Mouse (Mus musculus) right cerebral cortex, postnatal 25 days (tissue): ENCODE data around the gene Stard13.

Experiments used
- DNase-seq: peaks from one replicate; pipeline ENCODE4 v3.0.0; 2022

Stard13 gene

DNA sequence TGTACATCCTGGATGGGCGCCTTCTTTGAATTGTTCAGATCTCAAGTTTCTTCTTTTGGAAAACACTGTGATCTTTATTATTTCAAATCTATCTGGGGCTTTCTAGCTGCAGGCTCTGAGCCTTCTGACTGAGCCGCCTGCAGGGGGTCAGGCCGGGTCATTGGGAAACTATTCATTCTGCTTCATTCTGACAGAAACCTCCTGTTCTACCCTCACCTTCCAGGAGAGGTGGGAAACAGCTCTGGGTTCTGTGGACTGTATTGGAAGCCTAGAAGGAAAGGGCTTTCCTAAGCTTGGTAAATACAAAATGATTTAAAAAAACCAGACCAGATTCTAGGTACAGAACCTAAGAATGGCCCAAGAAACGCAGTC lies 178.9 kb downstream of the Stard13 start:
- no peak for DNase-seq

DNA sequence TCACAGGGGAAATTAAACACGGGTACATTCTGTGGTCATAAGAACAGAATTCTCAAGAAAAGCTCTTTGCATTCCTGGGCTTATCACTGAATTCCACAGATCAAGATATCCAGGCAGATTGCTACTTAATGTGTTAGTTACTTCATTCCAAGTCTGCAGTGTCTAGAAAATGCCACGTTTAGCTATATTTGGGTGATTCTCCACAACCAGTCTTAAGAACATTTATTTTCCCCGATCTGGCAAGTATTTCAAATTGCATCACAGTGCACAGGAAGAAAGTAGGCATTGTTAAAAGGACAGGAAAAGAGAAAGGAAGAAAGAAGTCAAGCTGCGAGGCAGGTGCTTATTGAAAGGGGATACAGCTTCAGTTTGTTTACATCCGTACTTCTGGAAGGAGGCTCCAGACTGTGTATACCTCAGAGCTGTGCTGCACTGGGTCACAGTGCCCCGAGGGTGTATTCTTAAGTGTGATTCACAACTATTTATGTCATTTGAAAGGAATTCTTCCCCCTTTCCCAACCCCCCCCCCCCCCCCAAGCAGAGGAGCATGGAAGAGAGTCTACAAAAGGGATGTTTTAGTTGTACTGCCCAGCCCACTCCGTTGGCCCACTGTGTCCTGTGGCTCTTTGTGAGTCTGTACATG lies 179.4 kb downstream of the Stard13 start:
- no peak for DNase-seq

DNA sequence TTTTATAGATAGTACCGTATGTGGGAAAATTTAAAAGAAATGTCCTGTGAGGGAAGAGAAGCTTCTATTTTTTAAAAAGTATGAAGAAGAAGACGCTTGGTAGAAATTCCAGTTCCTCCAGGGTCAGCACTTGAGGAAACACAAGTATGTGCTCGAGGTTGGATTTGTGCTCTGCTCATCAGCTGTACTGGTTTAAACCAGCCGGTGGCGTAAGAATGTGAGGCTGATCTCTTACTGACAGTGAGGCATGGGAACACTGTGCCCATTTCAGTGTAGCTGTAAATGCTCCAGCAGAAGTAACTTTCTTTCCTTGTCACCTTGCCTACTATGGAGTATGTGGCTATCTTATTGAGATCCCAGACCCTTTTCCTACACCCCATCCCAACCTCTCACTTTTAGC lies 180.4 kb downstream of the Stard13 start:
- no peak for DNase-seq

DNA sequence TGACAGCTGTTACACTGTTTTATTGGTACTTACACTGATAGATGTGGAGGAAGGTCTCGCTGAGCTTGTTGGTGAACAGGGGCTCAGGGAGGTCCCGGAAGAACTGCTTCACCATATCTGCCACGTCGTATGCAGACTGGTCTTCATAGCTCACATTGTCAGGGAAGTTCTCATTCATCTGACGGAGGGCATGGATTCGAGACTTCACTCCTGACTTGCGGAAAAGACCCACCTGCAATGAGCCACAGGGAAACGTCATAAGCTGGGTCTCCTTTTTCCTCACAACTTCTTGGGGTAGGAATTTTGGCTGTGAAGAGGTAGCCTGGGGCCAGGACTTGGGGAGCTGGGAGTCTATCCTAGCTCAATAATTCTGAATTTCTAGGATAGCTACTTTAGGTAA lies 181.3 kb downstream of the Stard13 start:
- no peak for DNase-seq

DNA sequence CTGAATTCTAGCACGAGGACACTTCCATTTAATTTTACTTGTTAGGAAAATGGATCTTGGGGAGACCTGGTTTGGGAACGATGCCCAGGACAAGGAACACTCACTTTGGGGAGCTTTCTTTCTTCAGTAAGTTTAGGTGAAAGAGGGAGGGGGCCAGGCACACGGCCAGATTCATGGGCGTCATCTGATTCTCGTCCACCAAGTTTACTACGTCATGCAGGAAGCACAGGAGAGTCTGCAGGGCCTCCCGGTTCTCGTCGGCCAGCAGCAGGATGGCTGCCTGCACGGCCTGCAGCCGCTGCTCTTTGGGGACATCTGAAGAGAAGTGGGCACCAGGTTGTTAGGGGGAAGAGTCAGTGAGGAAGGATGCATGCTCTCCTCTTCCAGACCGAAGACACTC lies 186.1 kb downstream of the Stard13 start:
- DNase-seq: no peak

DNA sequence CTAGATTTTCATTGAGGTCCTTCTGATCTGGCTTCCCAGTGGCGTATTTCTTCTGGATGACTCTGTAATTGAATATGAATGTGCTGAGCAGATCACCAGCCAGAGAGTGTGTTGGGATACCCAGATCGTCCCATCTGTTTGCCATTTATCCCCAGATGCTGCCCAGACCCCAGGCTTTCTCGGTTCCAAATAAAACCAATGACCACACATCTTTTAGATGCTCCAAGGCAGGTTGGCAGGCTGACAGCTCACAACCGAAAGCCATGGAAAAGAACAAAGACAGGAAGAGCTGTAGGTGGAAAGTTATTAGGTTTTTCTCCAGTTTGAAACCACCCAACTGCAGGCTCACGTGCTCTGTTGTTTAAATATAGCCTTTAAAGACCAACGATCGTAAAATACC lies 186.7 kb downstream of the Stard13 start:
- DNase-seq: no peak

DNA sequence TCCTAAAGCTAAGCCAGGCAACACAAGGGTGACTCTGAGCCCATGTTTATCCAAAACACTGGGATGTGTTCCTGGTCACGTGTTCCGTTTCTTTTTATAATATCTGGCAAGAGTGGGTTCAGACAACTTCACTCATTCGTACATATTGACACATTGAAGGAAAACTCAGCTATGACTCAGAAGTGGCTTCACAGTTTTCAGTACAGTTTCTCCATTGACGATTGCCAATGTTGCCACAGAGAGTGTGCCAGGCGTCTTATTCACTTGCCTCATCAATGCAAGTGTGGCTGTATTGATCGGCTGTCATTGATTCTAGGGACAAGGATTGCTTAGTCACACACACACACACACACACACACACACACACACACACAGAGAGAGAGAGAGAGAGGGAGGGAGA lies 187.5 kb downstream of the Stard13 start:
- DNase-seq: no peak

DNA sequence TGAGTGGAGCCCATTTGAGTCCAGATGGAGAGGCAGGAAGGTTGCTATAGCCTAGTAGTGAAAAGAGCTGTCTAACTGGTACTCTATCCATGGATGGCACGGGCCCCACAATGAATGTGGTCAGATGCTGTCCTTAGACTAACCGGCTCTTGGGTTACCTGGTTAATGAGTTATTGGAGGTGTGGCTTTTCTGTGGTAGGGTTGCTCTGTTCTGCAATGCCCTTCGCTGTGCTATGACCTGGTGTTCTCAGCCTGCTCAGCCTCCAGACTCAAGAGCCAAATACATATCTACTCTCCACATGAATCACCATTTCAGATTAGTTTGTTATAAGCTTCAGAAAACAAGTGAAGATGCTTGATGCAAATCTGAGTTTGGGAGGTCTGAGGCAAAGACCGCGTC lies 190.7 kb downstream of the Stard13 start:
- DNase-seq: no peak

DNA sequence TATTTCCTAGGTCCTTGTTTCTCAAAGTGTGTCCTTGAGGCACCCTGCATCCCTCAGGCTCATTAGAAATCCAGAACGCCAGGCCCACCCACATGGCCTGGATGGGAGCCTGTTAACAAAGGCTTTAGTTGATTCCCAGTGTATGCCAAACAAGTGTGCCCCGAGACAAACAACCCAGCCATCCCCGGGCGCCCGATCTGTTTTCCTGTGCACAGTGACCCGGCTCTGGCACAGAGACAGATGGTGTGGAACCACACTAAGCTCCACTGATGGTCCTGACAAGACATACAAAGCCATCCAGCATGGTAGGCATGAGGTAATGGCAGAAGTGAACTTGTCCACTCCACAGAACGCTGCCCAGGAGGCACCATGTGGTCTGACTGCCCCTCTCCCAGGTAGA lies 195.8 kb downstream of the Stard13 start:
- DNase-seq: no peak

DNA sequence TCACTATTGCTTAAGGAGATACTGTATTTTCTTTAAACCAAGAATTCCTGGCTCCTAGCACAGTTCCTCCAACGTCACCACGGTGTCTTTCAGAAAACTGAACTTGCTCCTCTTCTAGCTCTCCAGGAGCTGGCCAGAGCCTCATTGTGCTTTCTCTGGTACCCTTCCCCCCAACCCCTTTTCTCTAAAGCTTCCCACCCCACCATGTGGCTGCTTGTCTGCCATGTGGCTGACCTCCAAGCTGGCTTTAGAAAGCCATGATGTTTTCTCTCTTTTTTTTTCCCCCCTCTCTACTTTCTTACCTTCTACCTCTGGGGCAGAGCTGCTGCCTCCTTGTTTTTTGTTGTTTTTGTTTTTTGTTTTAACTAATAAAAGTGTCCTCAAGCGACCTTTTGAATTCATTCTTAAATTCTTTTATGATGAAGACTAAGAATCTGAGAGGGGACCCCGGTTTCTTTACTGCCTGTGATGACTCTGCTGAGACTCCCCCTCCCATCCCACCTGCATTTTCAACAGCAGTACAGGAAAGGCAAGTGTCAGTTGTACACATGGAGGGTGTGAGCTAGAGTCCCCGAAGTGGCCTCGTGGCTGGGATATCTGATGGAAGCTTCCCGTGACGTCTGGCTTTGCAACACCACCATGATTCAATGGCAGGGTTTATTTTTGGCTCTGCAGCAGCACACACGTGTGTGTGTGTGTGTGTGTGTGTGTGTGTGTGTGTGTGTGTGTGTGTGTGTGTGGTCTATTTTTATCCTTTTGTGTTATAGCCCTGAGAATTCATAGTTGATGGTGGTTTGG lies 198.7 kb downstream of the Stard13 start:
- DNase-seq: no peak

DNA sequence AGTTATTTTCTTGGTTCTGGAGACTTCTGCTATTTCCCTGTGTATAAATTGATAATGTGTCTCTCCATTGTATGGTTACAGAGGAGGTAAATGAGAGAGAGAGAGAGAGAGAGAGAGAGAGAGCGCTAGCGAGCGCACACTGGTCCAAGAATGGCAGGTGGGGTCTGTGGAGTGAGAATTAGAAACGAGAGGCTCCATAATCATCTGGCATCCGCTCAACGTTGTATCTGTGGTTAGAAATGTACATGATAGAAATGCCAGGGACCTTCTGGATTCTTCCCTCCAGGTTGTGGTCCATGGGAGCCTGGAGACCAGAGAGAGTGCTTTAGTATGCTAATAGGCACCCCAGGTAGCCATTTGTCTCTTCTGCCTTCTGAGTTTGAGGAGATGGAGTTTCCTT lies 204.7 kb downstream of the Stard13 start:
- no peak for DNase-seq

DNA sequence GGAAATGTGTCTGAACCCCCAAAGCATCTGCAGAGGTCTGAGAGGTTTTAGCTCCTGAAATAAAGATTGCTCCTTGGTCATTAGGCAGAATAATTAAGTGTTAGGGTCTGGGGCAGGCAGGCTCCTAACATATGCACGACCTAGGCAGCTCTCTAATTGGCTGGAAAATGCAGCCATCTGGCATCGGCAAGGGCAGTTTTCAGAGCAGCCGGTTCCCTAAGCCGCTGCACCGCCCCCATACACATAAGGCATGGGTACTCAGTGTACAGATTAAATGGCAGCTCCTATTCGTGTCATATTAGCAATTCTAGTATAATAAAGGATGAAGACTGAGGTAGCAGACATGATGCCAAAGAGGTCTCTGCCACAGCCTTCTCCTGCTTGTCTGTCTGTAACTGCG lies 206.5 kb downstream of the Stard13 start:
- no peak for DNase-seq

DNA sequence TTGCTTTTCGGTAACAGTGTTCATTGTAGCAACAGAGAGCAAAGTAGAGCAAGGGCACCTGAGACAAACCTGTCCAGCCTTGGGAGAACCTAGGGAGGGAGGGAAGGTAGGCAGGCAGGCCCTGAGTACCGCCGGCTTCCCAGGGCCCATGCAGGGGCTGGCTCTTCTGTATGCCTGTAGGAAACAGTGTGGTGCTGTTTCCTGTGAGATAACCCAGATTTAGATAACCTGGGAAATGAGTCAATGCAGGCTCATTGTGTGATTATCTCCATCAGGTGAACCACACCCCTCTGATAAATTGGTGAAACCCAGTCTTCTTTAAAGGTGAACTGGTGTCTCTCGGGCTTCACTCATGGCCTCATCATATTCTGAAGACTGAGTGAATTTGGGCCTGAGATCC lies 207.6 kb downstream of the Stard13 start:
- DNase-seq: no peak

DNA sequence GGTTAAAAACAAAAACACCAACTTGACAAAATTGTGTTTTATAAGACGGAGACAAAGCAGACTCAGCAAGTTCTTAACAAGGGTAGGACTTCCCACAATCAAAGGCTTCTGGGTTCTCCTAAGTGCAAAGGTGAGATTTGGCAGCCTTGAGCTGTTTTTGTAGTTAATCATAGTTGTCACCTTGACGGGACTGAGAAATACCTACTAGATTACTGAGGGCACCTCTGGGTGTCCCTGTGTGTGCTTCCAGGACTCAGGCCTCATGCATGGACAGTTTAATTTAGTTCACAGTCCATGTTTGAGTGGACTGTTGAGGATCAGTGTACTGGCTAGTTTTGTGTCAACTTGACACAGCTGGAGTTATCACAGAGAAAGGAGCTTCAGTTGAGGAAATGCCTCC lies 209.2 kb downstream of the Stard13 start:
- DNase-seq: no peak

DNA sequence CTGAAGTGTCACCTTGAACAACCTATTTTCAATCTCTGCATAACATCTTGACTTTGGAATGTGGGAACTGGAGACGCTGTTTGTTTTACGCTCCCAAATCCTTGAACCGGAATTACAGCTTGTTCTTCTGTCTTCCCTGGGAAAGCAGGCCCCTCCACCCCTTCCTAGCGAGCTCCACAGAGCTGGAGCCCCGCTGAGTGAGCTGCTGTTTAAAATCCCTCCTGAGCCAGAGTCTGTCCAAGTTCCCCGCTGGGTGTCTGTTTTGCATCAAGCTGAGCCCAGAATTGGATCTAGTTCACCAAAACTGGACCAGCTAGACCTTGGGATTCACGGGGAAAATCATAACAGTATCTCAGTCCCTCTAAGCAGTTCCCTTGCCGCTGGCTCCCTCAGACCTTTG lies 210.2 kb downstream of the Stard13 start:
- peak; percentile 37 for DNase-seq

DNA sequence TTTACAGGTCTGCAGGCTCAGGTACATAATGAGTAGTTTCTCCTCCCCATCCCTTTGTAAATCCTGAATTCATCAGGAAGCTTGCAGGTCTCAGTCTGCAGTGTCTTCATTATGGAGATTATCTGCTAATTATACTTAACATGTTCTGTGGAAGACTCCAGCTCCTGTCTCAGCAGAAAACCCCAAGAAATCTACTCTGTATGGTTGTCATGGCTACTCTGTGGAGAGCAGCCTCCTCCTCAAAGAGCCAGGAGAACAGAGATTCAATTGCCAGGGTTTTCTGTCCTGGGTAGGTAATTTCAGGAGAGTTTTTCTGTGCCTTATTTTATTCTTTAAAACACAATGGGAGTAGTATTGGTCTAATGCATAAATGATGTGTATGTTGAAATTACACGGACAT lies 210.7 kb downstream of the Stard13 start:
- no peak for DNase-seq

DNA sequence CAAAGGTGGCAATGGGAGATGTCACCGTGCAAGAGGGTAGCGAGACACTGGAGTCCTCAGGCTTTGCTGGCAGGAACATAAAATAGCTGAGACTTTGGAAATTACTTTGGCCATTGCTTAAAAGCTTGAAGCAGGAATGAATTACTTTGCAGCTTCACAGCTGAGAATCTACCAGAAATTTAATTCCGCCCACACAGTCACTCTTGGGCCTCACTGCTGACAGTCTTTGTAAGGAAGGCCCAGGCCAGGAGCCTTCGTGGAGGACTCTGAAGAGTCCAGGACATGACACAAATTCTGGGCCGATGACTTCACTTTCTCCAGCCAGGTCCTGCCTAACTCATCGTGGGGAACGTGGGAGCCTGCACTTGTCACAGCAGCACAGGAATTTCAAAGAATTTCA lies 211.6 kb downstream of the Stard13 start:
- peak; percentile 26 for DNase-seq

DNA sequence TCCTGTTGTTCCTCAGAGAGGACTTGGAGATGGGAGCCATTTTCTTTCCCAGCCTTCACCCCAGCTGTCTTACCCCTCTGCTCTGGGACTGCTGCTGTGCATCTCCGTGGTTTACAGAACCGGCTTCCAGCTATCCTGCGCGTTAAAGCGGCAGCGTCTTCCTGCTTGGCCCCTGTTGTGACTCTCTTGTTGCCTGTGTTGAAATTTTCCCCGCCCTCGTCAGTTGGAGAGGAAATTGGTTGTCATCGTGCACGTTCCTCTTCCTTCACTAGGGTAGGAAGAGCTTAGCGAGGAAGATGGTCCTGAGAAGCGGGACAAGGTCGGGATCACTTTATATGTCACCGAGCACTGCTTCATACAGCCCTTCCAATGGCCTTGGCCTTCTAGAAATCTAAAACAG lies 212.8 kb downstream of the Stard13 start:
- no peak for DNase-seq

DNA sequence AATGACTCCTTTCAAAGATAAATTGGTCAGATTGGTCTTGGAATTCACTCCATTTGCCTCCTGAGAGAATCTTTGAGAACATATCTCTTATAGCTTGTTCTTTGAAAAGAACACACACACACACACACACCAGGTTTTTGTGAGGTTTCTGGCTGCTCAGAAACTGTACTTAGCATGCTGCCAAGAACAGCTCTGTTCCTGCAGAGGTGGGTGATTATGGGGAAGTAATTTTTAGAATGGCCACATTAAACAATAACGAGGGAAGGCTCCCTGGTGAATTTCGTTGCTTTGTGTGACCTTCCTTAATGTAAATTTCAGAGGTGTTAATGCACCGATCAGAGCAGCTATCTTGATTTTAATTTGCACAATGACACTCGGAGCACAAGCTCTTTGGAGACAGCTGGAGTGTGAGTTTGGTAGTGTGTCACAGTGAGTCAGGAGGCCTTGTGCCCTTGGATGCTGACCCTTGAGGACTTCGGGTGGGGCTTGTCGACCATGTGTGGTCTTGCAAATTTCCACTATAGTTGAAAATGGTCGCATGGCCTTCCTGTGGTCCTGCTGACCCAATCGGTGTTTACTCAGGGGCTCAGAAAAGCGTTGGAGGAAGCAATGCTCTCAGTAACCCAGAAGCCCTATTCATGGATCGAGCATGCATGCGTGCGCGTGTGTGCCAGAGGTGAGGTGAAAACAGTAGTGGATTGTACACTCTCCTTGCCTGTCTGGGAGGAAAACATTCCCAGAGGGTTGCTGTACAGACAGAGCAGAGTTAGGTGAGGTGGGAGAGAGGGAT lies 213.4 kb downstream of the Stard13 start:
- no peak for DNase-seq

DNA sequence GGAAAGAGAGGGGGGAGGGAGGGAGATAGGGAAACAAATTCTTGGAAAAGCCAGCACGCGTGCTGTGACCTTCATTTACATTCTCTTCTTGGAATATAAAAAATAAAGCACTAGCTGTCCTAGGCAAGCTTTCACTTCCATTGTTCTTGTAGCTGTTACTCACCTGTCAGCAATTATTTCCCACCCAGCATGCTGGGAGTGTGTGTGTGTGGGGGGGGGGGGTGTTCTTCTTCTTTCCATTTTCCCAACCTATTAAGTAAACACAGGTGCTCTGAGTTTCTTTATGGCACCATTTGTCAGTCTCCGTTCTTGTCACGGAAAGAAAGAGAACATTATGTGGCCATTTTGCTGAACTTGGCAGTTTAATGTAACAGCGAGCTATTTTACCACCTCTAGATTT lies 214.7 kb downstream of the Stard13 start:
- DNase-seq: no peak

DNA sequence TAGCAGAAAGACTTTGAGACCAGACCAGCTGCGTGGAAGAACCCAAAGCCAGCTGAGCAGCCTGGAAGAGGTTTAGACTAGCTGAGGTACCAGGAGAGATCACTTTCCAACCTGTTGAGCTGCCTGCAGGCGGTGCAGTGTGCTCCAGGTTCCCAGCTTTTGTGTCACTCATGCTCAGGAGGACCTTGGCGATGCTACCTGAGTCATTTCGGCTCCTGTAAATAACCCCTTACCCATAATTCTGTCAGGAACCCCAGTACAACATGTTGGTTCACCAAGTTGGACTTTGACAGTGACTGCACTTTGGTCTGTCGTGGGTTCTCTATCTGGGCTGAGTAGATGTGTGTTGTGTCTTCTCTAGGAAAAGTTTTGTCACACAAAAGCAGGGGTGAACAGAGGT lies 215.2 kb downstream of the Stard13 start:
- DNase-seq: no peak

DNA sequence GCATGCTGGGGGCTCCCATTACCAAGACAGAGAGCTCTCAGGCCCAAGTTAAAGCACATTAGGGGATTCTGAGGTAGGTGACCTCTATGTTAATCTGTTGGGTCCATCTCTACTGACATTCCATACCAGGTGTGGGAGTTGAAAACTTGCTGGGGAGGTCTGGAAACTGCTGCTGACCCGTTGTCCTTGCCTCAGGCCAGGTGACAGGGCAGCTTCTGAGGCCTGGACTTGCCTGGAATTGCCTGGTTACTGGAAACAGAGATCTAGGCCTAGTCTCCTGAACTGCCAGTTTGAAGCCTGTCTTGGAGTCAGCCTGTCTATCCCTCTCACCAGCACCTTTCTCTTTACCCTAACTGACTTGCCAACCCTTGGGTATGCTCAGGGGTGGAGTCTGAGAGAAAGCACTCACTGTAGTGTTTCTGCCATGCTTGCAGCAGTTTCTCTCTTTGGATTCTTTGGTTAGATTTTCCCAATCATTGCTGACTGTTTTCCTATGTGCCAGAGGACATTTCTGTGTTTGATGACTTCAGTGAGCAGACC lies 229.3 kb downstream of the Stard13 start:
- DNase-seq: no peak

DNA sequence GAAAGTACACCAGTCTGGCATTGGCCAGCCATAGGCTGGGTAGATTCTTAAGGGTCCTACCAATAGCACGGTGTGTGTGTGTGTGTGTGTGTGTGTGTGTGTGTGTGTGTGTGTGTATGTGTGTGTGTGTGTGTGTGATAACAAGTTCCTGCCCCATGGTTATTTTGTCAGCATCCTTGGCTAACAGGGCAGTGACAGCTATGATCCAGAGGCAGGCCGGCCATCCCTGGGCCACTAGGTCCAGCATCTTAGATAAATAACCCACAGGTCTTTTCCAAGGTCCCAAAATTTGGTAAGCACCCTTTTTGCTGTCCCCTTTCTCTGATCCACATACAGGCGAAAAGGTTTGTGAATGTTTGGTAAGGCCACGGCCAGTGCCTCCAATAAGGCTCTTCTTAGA lies 231.6 kb downstream of the Stard13 start:
- no peak for DNase-seq

DNA sequence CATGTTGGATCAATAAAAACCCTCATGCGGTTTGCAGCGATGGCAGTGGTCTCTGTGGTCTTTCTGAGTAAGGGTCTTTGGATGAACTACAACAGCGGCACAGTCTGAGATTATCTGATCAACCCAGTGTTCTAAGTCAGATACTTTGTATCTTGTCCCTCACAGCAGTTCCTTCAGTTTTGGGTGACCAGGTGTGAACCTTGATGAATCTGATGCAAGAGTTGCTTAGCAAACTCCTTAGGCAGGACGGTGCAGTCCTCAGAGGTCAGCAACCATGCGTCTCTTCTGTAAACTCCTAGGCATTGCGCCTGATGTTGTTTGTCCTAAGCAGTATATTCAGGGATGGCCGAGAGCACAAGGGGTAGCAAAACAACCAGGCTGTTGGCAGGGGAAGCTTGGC lies 232.5 kb downstream of the Stard13 start:
- no peak for DNase-seq
